Comparison of ENCODE assay signal across 20 mouse cellular contexts in the genomic region with DNA sequence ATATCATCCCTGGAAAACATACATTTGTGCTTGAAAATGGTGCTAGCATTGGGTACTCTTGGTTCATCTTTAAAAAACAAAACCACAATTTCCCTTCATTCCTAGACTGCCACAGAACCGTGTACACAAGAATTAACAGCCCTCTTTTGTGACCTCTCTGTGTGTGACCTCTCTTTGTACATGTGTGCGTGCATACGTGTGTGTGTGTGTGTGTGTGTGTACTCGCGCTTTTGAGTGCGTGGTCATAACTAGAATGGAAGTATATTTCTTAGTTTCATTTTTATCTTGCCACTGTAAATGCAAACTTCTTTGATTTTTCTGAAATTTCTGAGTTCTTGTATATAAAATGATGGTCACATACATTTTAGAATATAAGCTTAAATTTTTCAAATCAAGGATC.
"Had no signal": no experiment of that assay in that cellular context is flagged by ENCODE, and none has a peak within 500 bp of the region (broad histone marks: within the 10 kb centered on the region; RNA-seq: fewer than 3 reads in every experiment).

No protein-coding gene starts in this region.

- H3K27me3 ChIP-seq: limb, embryonic 12.5 days; limb, embryonic 15.5 days; midbrain, embryonic 12.5 days; midbrain, embryonic 15.5 days; neural tube, embryonic 12.5 days; neural tube, embryonic 15.5 days had no signal

- H3K4me3 ChIP-seq: limb, embryonic 12.5 days; limb, embryonic 15.5 days; midbrain, embryonic 12.5 days; midbrain, embryonic 15.5 days; neural tube, embryonic 12.5 days; neural tube, embryonic 15.5 days had no signal

- H3K9me3 ChIP-seq: limb, embryonic 12.5 days; limb, embryonic 15.5 days; midbrain, embryonic 12.5 days; midbrain, embryonic 15.5 days; neural tube, embryonic 12.5 days; neural tube, embryonic 15.5 days had no signal

- DNase-seq: kidney, adult 2 months; kidney, postnatal 36 days; liver, postnatal 0 days; lung, embryonic 14.5 days; right cerebral cortex, postnatal 25 days; spleen, adult 18-20 months; thymus, adult 2 months; thymus, postnatal 14 days; thymus, postnatal 4 days had no signal

- H3K27ac ChIP-seq: kidney, postnatal 0 days; limb, embryonic 12.5 days; limb, embryonic 15.5 days; liver, embryonic 14.5 days; midbrain, embryonic 12.5 days; neural tube, embryonic 12.5 days; neural tube, embryonic 15.5 days; stomach, postnatal 0 days had no signal

- ATAC-seq: liver, postnatal 0 days; lung, postnatal 0 days; midbrain, embryonic 15.5 days had no signal

- H3K4me2 ChIP-seq: limb, embryonic 12.5 days; limb, embryonic 15.5 days; liver, embryonic 11.5 days; lung, embryonic 14.5 days; midbrain, embryonic 12.5 days; midbrain, embryonic 15.5 days; neural tube, embryonic 12.5 days; neural tube, embryonic 15.5 days had no signal

- H3K36me3 ChIP-seq: limb, embryonic 15.5 days; midbrain, embryonic 15.5 days had no signal

- H3K9ac ChIP-seq: limb, embryonic 12.5 days; limb, embryonic 15.5 days; liver, embryonic 14.5 days; liver, postnatal 0 days; lung, embryonic 14.5 days; midbrain, embryonic 12.5 days; midbrain, embryonic 15.5 days; neural tube, embryonic 12.5 days; neural tube, embryonic 15.5 days had no signal
